Mouse (Mus musculus) hematopoietic stem cell, adult 5-6 weeks (primary cell): ENCODE measurements around the gene Tex46. TPM values are rescaled to one million over a fixed set of nuclear protein-coding genes. Genes with fewer than 3 reads are reported as not detected.

ENCODE experiments used
- ATAC-seq, 2 experiments: fragments of 125-278 bp in 1 of 2; replicated peaks in 1 of 2; 2 replicates each; pipeline ENCODE4 v1.8.0; 2016 to 2017; ENCODE audit warnings: inconsistent platforms in 2 of 2, mild to moderate bottlenecking in 2 of 2, moderate number of reproducible peaks in 2 of 2, low read depth in 1 of 2, moderate TSS enrichment in 1 of 2; ENCODE audit not compliant: low FRiP score in 2 of 2, poor library complexity in 2 of 2, severe bottlenecking in 2 of 2, insufficient read depth in 1 of 2, low TSS enrichment in 1 of 2
- total RNA-seq: library from RNA; stranded (forward); fragments of 172-1452, 232-1000 nt; gene quantifications from 2 replicates; pipeline ENCODE4 v1.2.3, GENCODE M21; 2017

Gene Tex46
- total RNA-seq, 1 experiment from 2014 or later, result not detected

DNA sequence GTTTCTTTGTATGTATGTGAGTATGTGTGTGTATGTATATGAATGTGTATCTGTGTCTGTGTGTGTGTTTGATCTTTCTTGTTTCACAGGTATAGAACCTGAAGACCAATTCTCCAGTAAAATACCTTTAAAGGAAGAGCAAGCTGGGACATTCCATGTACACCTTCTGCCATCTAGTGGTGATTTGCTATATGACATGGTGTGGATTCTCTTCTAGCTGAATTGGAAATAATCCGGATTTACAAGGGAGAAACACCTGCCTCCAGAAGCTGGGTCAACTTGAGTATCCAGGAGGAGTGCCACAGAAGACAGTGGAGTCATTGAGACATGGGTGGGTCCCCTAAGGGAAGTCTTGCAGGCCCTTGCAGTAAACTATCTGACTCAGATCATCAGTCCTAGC is 11.1 kb downstream of the Tex46 start:
- ATAC-seq, result peak in 1 of 2 experiments; percentile 45; a peak in 2 of 4 replicates

GRCm38 (mm10) chr4:136621956-136622355 is 11.7 kb downstream of the Tex46 start:
- ATAC-seq, result no peak

DNA sequence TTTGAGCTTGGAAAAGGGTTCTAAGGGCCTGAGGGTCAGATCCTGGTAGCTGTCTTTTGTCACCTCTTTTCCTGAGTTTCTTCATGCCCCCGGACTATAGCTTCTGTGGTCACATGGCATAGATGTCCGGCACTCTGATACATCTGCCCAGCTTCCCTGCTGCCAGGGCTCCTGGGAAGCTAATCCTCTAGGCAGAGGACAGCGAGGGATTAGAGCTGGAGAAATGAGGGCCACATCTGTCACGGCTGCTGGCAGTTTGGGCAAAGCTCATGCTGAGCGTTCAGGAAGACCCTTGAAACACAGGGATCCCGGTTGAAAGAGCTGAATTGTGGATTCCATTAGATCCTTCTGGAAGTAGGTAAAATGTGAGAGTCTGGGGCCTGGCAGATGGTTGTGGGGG is 12.2 kb downstream of the Tex46 start, which contains the start of gene Lactbl1:
Gene Lactbl1, plus strand, starts transcription at position 234 of the 400 bp plus-strand sequence.
- no peak for ATAC-seq

GRCm38 (mm10) chr4:136626590-136626989 is 16.4 kb downstream of the Tex46 start:
- ATAC-seq, result peak; percentile 87 to 91

DNA sequence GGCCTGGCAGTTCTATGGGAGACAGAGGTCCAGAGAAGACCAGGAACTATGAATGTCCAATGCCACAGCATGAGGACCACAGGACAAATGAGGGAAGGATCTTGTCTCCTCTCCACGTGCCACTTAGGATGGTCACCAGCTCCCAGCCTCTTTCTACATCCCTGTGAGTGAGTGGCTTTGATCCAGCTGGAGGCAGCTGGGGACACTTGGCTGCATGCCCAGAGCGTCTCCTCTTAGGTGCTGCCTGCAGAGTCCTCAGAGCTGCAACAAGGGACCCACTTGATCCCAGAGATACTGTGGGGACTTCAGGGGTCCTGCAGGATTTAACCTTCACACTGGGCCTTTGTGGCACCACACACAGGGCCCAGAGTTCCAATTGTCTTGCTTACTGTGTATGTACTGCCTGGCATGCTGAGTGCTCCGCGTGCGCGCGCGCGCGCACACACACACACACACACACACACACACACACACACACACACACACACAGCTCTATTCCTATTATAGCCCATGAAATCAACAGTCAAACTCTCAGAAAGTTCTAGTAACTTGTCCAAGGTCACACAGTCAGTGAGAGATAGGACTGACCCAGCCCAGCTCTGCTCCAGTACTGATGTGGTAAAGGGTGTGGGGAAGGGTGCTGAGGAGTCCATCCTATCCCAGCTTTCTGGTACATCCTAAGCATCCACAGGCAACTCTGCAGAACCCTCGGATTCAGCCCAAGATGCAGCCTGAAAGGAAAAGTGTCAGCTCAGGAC is 21.2 kb downstream of the Tex46 start:
- ATAC-seq, result no peak

DNA sequence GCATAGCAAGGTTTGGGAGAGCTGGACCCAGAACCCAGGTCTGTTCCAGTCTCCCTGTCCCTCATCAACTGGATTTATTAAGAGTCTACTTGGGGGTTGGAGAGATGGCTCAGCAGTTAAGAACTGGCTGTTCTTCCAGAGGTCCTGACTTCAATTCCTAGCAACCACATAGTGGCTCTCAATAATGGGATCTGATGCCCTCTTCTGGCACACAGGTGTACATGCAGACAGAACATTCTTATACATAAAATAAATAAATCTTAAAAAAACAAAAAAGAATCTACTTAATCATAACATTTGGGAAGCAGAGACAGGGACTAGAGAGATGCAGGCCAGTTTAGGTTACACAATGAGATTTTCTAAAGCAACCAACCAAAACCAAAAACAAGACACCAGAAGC is 25.8 kb downstream of the Tex46 start:
- ATAC-seq, result no peak

GRCm38 (mm10) chr4:136636511-136636910 is 26.3 kb downstream of the Tex46 start:
- ATAC-seq, result no peak

GRCm38 (mm10) chr4:136636983-136637562 is 26.8 kb downstream of the Tex46 start:
- ATAC-seq, result no peak

DNA sequence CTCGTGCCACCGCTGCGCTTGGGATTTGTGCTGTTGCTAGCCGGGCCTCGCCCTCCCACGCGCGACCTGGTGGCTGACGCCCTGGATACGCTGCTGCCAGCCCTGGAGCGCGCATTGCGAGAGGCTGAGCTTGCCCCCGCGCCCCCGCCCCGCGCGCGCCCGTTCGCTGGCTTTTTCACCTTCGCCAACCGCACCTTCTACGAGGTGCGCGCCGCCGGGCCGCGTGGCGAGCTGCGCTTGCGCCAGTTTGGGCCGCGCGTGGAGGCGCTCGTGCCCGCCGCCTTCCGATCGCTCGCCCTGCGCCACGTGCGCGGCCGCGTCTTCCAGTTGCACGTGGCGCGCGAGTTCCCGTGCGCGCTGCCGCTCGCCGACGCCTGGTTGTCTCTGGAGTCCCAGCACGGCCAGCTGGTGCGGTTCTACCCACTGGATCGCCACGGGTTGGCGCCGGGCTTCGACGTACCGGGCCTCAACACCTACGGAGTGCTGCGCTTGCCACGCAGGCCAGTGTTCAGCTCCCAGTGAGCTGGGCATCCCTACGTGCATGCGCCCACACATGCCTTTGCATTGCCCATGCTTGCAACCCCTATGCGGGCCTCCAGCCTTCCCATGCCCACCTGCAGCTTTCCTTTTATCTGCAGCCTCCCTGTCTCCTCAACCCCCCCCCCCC is 27.5 kb downstream of the Tex46 start:
- no peak for ATAC-seq

DNA sequence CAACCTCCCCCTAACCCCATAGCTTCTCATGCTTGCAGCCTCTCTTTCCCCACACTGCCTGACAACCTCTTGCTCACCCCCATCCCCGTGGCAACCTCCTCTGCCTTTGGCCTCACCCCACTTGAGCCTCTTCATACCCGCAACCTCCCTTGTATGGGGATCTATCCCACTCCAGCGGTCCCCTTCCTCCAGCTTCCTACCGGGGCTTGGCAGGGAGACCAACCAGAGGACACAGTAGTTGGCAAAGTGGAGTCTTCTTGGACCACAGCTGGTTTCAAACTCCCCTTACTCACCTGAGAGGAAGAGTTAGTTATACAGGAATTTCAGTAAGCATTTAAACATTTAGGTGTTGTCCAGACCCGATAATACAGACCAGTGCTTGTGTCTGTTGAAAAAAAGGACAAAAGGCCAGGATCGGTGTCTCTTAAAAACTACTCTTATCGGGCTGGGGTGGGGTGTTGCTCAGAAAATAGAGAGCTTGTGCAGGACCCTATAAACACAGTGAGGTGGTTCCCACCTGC is 28.1 kb downstream of the Tex46 start:
- no peak for ATAC-seq

DNA sequence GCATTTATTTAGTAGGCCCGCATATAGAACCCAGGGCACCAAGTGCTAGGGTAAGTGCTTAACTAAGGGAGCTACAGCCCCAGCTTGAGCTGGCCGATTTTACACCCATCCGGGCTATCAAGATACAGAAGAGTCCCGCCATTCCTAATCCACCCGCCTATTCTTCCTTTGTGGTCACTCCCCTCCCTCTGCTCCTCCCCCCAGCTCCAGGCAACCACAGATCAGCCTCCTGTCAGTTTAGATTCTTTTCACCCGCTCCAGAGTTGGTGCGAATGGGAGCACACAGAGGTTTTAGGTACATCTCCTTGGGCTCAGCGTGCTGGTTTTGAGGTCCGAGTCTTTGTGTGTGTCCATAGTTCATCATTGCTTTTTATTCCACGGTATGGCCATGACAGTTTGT is 28.7 kb downstream of the Tex46 start:
- ATAC-seq, result 0 out of 4 replicates have a peak, but pooled peaks of 1 of the 2 experiments have one; percentile 32

DNA sequence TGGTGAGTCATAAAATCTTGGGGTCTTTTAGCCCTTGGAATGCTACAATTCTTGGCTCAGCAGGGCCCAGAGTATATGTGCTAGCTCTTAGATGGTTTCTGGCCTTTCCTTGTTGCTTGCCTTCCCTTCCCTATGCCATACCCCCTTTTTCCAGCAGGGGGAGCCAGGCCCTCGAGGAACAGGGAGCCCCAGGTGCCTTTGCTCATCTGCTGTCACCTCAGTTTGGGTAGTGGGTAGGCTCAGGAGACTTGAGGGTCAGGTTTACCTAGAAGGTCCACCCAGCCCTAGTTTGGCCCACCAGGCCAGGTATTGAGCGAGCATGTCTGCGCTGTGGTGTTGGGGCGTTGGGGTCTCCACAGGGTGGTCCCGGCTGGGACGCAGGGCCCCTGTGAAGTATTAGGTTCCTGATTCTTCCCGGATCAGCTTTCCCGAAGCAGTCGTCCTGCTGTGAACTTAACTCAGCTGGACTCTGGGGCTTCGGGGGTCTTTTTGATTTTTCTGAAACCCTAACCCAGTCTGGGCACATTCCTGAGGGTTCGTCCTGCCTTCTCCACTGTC is 38.8 kb downstream of the Tex46 start:
- peak; percentile 40 to 47; a peak in 2 of 4 replicates for ATAC-seq

DNA sequence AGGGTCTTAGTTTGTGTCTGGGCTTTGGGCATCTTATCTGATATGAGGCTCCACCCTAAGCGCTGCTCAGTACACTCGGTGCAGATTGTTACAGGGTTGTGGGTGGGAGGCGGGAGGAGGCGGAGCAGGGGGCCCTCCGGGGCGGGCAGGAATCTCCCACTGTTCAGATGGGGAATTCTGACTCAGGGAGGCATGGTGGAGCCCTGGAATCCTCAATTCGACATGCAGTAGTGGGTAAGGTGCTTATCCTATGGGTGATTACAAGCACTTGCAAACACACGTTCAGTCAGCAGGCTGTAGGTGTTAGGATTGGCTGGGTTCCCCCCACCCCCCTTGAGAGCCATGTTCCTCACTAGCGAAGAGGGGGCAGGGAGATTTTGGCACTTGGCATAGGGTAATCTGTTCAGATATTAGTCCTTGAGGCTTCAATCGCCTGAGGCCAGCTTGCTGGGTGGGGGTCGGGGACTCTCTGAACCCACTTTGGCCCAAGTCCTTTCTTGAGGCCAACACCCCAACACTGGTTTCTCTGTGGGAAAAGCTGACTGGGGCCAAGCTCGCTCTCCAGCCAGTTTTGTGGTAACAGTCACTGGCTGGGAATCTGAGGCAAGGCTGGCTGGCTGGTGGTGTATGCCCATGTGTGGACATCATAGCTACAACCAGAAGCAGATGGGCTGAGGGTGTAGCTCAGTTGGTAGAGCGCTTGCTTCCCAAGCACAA is 39.4 kb downstream of the Tex46 start:
- no peak for ATAC-seq

- ATAC-seq, result no peak
Measured at GRCm38 (mm10) chr4:136650261-136650660, 40.0 kb downstream of the Tex46 start.

- peak; percentile 30 to 34; a peak in 1 of 4 replicates for ATAC-seq
Measured at GRCm38 (mm10) chr4:136651357-136651811, 41.1 kb downstream of the Tex46 start.

DNA sequence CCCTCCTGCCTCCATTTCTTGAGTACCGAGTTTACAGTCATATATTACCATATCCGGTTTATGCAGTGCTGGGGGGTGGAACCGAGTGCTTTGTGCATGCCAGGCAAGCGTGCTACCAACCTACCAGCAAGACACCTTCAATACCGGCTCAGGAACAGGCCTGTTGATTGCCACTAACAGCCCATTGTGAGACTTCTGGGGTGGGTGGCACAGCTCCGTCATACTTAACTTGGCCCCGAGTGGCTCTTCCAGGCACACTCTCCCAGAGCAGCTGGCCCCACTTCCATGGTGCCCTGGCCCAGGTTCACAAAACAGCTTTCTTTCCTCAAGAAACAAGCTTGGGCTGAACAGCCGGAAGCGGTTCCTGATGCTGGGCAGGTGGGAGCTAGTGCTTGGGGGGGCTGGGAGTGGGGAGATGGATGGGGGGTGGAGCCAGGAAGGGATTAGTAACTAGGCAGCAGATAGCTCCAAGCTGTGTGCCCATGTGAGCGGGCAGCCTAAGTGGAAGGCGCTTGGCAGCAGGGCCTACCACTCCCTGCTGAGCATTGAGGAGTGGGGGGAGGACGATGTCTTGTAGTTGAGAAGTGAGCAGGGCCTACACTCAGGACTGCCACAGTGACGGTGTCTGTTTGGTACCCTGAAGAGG is 41.8 kb downstream of the Tex46 start:
- ATAC-seq, result no peak

GRCm38 (mm10) chr4:136652528-136652910 is 42.3 kb downstream of the Tex46 start:
- peak in 1 of 2 experiments; percentile 8; a peak in 1 of 4 replicates for ATAC-seq
